Mouse (Mus musculus): ENCODE measurements at regions not wholly inside any gene's neighbourhood (a gene's known extent, or its start where the extent isn't known, plus 50 kb on each side); places are given as distances from the start of the nearest gene placed in this dataset.
A peak's percentile ranks its signal among the peaks of the same experiment; 100 is the strongest.

GRCm38 (mm10) chr2:116963116-116963873 lies 84.8 kb downstream of the Tmco5 start:
- Histone ChIP-seq H3K9ac (replicated peaks) (no peak overlapping the region), H3K4me3 (ENCODE audit: low read depth, low read length) (no peak overlapping the region), H3K4me2 (ENCODE audit: low read depth, low read length) (no peak overlapping the region), H3K27me3 (ENCODE audit: insufficient read depth, low read length) (no peaks in the 10 kb centered on the region), H3K27ac (ENCODE audit: low read depth) (no peak overlapping the region), H3K4me1 (ENCODE audit: insufficient read depth) (no peaks in the 10 kb centered on the region), H3K36me3 (replicated peaks; ENCODE audit: insufficient read depth, low read length) (no peaks in the 10 kb centered on the region), H3K9me3 (ENCODE audit: low read length) (no peaks in the 10 kb centered on the region)
- 56% methylated on average over 8 of the region's 8 CpGs for WGBS (ENCODE audit: insufficient replicate concordance)
- TF ChIP-seq EP300 (IDR thresholded peaks at IDR 0.05; ENCODE audit: low read depth) (no peak), CTCF (IDR thresholded peaks at IDR 0.05; ENCODE audit: low read depth) (no peak)
- DNase-seq = no peak
- ATAC-seq = no peak

GRCm38 (mm10) chr2:116966266-116966665 lies 87.8 kb downstream of the Tmco5 start:
- H3K4me3 ChIP-seq (ENCODE audit: low read depth, low read length) = no peak overlapping the region
- H3K4me2 ChIP-seq (ENCODE audit: low read depth, low read length) = no peak overlapping the region
- H3K27ac ChIP-seq (ENCODE audit: low read depth) = no peak overlapping the region
- no peak overlapping the region for H3K9ac ChIP-seq (replicated peaks)
- no peaks in the 10 kb centered on the region for H3K36me3 ChIP-seq (replicated peaks; ENCODE audit: insufficient read depth, low read length)
- no peak for TF ChIP-seq CTCF (IDR thresholded peaks at IDR 0.05; ENCODE audit: low read depth)
- no peak for TF ChIP-seq EP300 (IDR thresholded peaks at IDR 0.05; ENCODE audit: low read depth)
- H3K4me1 ChIP-seq (ENCODE audit: insufficient read depth) = no peaks in the 10 kb centered on the region
- ATAC-seq (no peak), DNase-seq (no peak)
- H3K9me3 ChIP-seq (ENCODE audit: low read length) = no peaks in the 10 kb centered on the region
- H3K27me3 ChIP-seq (ENCODE audit: insufficient read depth, low read length) = no peaks in the 10 kb centered on the region
- no CpG with 5 or more reads among the region's 1 CpGs for WGBS (ENCODE audit: insufficient replicate concordance)

GRCm38 (mm10) chr2:116971666-116972613 lies 93.4 kb downstream of the Tmco5 start:
- Histone ChIP-seq H3K4me2 (ENCODE audit: low read depth, low read length) (peak overlapping the region; percentile 48), H3K27ac (ENCODE audit: low read depth) (peak overlapping the region; percentile 52), H3K4me3 (ENCODE audit: low read depth, low read length) (no peak overlapping the region), H3K9ac (replicated peaks) (no peak overlapping the region), H3K27me3 (ENCODE audit: insufficient read depth, low read length) (peaks cover 8% of the 10 kb centered on the region; the same call in 1 of the 2 replicates), H3K4me1 (ENCODE audit: insufficient read depth) (peaks cover 2% of the 10 kb centered on the region; the same call in 1 of the 2 replicates), H3K36me3 (replicated peaks; ENCODE audit: insufficient read depth, low read length) (no peaks in the 10 kb centered on the region), H3K9me3 (ENCODE audit: low read length) (no peaks in the 10 kb centered on the region)
- DNase-seq (no peak), ATAC-seq (peak; percentile 38; the same call in 1 of the 2 replicates)
- TF ChIP-seq EP300 (IDR thresholded peaks at IDR 0.05; ENCODE audit: low read depth) (peak; percentile 22; the same call in 1 of the 2 replicates), CTCF (IDR thresholded peaks at IDR 0.05; ENCODE audit: low read depth) (no peak)
- 14% methylated on average over 9 of the region's 9 CpGs for WGBS (ENCODE audit: insufficient replicate concordance)

GRCm38 (mm10) chr2:116972614-116972985 lies 94.1 kb downstream of the Tmco5 start:
- no peaks in the 10 kb centered on the region for H3K36me3 ChIP-seq (replicated peaks; ENCODE audit: insufficient read depth, low read length)

GRCm38 (mm10) chr2:116973441-116973840 lies 95.0 kb downstream of the Tmco5 start:
- Histone ChIP-seq H3K36me3 (replicated peaks; ENCODE audit: insufficient read depth, low read length) (no peaks in the 10 kb centered on the region), H3K9me3 (ENCODE audit: low read length) (no peaks in the 10 kb centered on the region), H3K4me2 (ENCODE audit: low read depth, low read length) (no peak overlapping the region), H3K4me1 (ENCODE audit: insufficient read depth) (peaks cover 2% of the 10 kb centered on the region; the same call in 1 of the 2 replicates), H3K27me3 (ENCODE audit: insufficient read depth, low read length) (peaks cover 8% of the 10 kb centered on the region; the same call in 1 of the 2 replicates), H3K27ac (ENCODE audit: low read depth) (no peak overlapping the region), H3K4me3 (ENCODE audit: low read depth, low read length) (no peak overlapping the region), H3K9ac (replicated peaks) (no peak overlapping the region)
- 65% methylated on average over 3 of the region's 3 CpGs for WGBS (ENCODE audit: insufficient replicate concordance)
- ATAC-seq = no peak
- no peak for DNase-seq
- no peak for TF ChIP-seq CTCF (IDR thresholded peaks at IDR 0.05; ENCODE audit: low read depth)
- no peak for TF ChIP-seq EP300 (IDR thresholded peaks at IDR 0.05; ENCODE audit: low read depth)

More at GRCm38 (mm10) chr2:116972614-116972985, 94.1 kb downstream of the Tmco5 start:
- peak overlapping the region; percentile 52 for H3K27ac ChIP-seq (ENCODE audit: low read depth)
- H3K9ac ChIP-seq (replicated peaks) = no peak overlapping the region
- H3K4me3 ChIP-seq (ENCODE audit: low read depth, low read length) = no peak overlapping the region
- no peak for TF ChIP-seq EP300 (IDR thresholded peaks at IDR 0.05; ENCODE audit: low read depth)
- peak; percentile 32 for TF ChIP-seq CTCF (IDR thresholded peaks at IDR 0.05; ENCODE audit: low read depth)
- ATAC-seq (peak; percentile 37; the same call in 1 of the 2 replicates), DNase-seq (no peak)
- 9% methylated on average over 6 of the region's 6 CpGs for WGBS (ENCODE audit: insufficient replicate concordance)
- no peaks in the 10 kb centered on the region for H3K9me3 ChIP-seq (ENCODE audit: low read length)
- peak overlapping the region; percentile 48 for H3K4me2 ChIP-seq (ENCODE audit: low read depth, low read length)
- H3K27me3 ChIP-seq (ENCODE audit: insufficient read depth, low read length) = peaks cover 8% of the 10 kb centered on the region; the same call in 1 of the 2 replicates
- H3K4me1 ChIP-seq (ENCODE audit: insufficient read depth) = peaks cover 2% of the 10 kb centered on the region; the same call in 1 of the 2 replicates

- DNase-seq (no peak), ATAC-seq (no peak)
- Histone ChIP-seq H3K9ac (replicated peaks) (no peak overlapping the region), H3K36me3 (replicated peaks; ENCODE audit: insufficient read depth, low read length) (no peaks in the 10 kb centered on the region), H3K9me3 (ENCODE audit: low read length) (no peaks in the 10 kb centered on the region), H3K4me1 (ENCODE audit: insufficient read depth) (peaks cover 2% of the 10 kb centered on the region; the same call in 1 of the 2 replicates), H3K4me2 (ENCODE audit: low read depth, low read length) (no peak overlapping the region), H3K27ac (ENCODE audit: low read depth) (no peak overlapping the region), H3K27me3 (ENCODE audit: insufficient read depth, low read length) (peaks cover 8% of the 10 kb centered on the region; the same call in 1 of the 2 replicates), H3K4me3 (ENCODE audit: low read depth, low read length) (no peak overlapping the region)
- 71% methylated on average over 9 of the region's 9 CpGs for WGBS (ENCODE audit: insufficient replicate concordance)
- no peak for TF ChIP-seq EP300 (IDR thresholded peaks at IDR 0.05; ENCODE audit: low read depth)
- TF ChIP-seq CTCF (IDR thresholded peaks at IDR 0.05; ENCODE audit: low read depth) = no peak
These were observed 95.7 kb downstream of the Tmco5 start for GRCm38 (mm10) chr2:116974152-116974551.
